Mouse (Mus musculus): ENCODE measurements around the gene Plek. TPM values are rescaled to one million over a fixed set of nuclear protein-coding genes. Genes with fewer than 3 reads are reported as not detected.

The Plek gene
- polyA plus RNA-seq, 1 experiment = 0.36 TPM

GRCm38 (mm10) chr11:16997465-16997864 lies 54.7 kb downstream of the Plek start:
- Histone ChIP-seq H3K4me3 (ENCODE audit: insufficient read depth, poor library complexity, severe bottlenecking) (no peak overlapping the region), H3K36me3 (ENCODE audit: control insufficient read depth, insufficient read depth) (no peaks in the 10 kb centered on the region), H3K27me3 (ENCODE audit: control insufficient read depth, insufficient read depth, insufficient read length) (no peaks in the 10 kb centered on the region), H3ac (ENCODE audit: control insufficient read depth, insufficient read length, low read depth) (no peak overlapping the region), H3K79me2 (ENCODE audit: control insufficient read depth, insufficient read depth) (no peaks in the 10 kb centered on the region), H3K79me3 (ENCODE audit: low read depth) (no peaks in the 10 kb centered on the region)
- TF ChIP-seq FOSL1 (IDR thresholded peaks at IDR 0.05; ENCODE audit: insufficient read depth, low read length, poor library complexity, severe bottlenecking) = no peak
- no peak for TF ChIP-seq CTCF (IDR thresholded peaks at IDR 0.05; ENCODE audit: control insufficient read depth, insufficient read depth, insufficient read length)
- TF ChIP-seq MAX (IDR thresholded peaks at IDR 0.05) = no peak
- TF ChIP-seq USF1 (IDR thresholded peaks at IDR 0.05; ENCODE audit: low read depth) = no peak
- TF ChIP-seq MYOD1 (IDR thresholded peaks at IDR 0.05; ENCODE audit: control insufficient read depth, insufficient read length, low read depth) = no peak

GRCm38 (mm10) chr11:16996818-16997217 lies 55.4 kb downstream of the Plek start:
- no peaks in the 10 kb centered on the region for H3K36me3 ChIP-seq (ENCODE audit: control insufficient read depth, insufficient read depth)
- TF ChIP-seq MYOD1 (IDR thresholded peaks at IDR 0.05; ENCODE audit: control insufficient read depth, insufficient read length, low read depth) (no peak), FOSL1 (IDR thresholded peaks at IDR 0.05; ENCODE audit: insufficient read depth, low read length, poor library complexity, severe bottlenecking) (no peak), CEBPB (IDR thresholded peaks at IDR 0.05; ENCODE audit: low read depth) (no peak), MAX (IDR thresholded peaks at IDR 0.05) (no peak), MYOG (IDR thresholded peaks at IDR 0.05; ENCODE audit: control insufficient read depth, extremely low read depth, insufficient read length) (no peak), CTCF (IDR thresholded peaks at IDR 0.05; ENCODE audit: control insufficient read depth, insufficient read depth, insufficient read length) (no peak), USF1 (IDR thresholded peaks at IDR 0.05; ENCODE audit: low read depth) (no peak)
- H3K79me2 ChIP-seq (ENCODE audit: control insufficient read depth, insufficient read depth) = no peaks in the 10 kb centered on the region
- H3ac ChIP-seq (ENCODE audit: control insufficient read depth, insufficient read length, low read depth) = no peak overlapping the region
- no peak overlapping the region for H3K4me3 ChIP-seq (ENCODE audit: insufficient read depth, poor library complexity, severe bottlenecking)
- H3K27me3 ChIP-seq (ENCODE audit: control insufficient read depth, insufficient read depth, insufficient read length) = no peaks in the 10 kb centered on the region
- H3K79me3 ChIP-seq (ENCODE audit: low read depth) = no peaks in the 10 kb centered on the region

DNA sequence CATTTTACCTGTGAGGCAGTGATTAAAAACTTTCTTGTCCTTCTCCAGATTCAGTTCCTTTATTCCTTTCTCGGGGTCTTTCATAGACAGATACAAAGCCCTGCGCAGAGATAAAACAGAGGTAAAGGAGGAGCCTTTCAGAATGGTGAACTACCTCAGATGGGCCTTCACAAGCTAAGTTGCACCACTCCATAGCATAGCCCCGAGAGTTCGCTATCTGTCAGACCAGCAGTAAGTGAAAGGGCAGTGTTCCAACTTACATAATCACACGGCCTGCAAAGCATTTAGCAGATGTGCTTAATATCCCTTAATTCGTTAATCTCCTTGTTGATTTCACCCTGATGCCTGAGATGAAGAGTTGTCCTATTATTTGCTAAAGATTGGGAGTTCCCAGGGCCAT lies 59.3 kb downstream of the Plek start:
- no peaks in the 10 kb centered on the region for H3K79me2 ChIP-seq (ENCODE audit: control insufficient read depth, insufficient read depth)
- H3K36me3 ChIP-seq (ENCODE audit: control insufficient read depth, insufficient read depth) = no peaks in the 10 kb centered on the region
- no peaks in the 10 kb centered on the region for H3K27me3 ChIP-seq (ENCODE audit: control insufficient read depth, insufficient read depth, insufficient read length)
- H3ac ChIP-seq (ENCODE audit: control insufficient read depth, insufficient read length, low read depth) = no peak overlapping the region
- H3K79me3 ChIP-seq (ENCODE audit: low read depth) = no peaks in the 10 kb centered on the region
- no peak overlapping the region for H3K4me3 ChIP-seq (ENCODE audit: insufficient read depth, poor library complexity, severe bottlenecking)
- TF ChIP-seq MYOG (IDR thresholded peaks at IDR 0.05; ENCODE audit: control insufficient read depth, extremely low read depth, insufficient read length) (no peak), MAX (IDR thresholded peaks at IDR 0.05) (no peak), CTCF (IDR thresholded peaks at IDR 0.05; ENCODE audit: control insufficient read depth, insufficient read depth, insufficient read length) (no peak), CEBPB (IDR thresholded peaks at IDR 0.05; ENCODE audit: low read depth) (no peak), MYOD1 (IDR thresholded peaks at IDR 0.05; ENCODE audit: control insufficient read depth, insufficient read length, low read depth) (no peak), USF1 (IDR thresholded peaks at IDR 0.05; ENCODE audit: low read depth) (no peak), FOSL1 (IDR thresholded peaks at IDR 0.05; ENCODE audit: insufficient read depth, low read length, poor library complexity, severe bottlenecking) (no peak)

DNA sequence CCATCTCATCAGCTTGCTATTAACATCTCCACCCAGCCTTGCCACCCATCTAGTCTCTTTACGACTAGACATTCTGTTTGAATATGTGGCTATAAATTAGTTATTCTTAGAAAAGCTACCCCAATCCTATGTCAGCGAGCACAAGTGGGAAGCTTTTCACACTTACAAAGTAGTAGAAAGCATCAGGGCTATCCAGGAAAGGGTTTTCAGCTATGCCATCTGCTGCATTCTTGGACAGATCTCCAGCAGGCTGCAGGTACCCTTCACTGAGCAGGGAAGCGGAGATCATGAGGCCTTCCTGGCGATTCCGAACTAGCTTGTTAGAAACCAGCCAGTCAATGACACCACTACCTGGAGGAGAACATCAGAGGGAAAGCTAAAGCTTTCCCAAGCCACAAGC lies 62.3 kb downstream of the Plek start:
- no peaks in the 10 kb centered on the region for H3K79me2 ChIP-seq (ENCODE audit: control insufficient read depth, insufficient read depth)
- no peak overlapping the region for H3K4me3 ChIP-seq (ENCODE audit: insufficient read depth, poor library complexity, severe bottlenecking)
- H3K36me3 ChIP-seq (ENCODE audit: control insufficient read depth, insufficient read depth) = no peaks in the 10 kb centered on the region
- H3K79me3 ChIP-seq (ENCODE audit: low read depth) = no peaks in the 10 kb centered on the region
- no peak overlapping the region for H3ac ChIP-seq (ENCODE audit: control insufficient read depth, insufficient read length, low read depth)
- TF ChIP-seq MAX (IDR thresholded peaks at IDR 0.05) (no peak), CEBPB (IDR thresholded peaks at IDR 0.05; ENCODE audit: low read depth) (no peak), CTCF (IDR thresholded peaks at IDR 0.05; ENCODE audit: control insufficient read depth, insufficient read depth, insufficient read length) (no peak), FOSL1 (IDR thresholded peaks at IDR 0.05; ENCODE audit: insufficient read depth, low read length, poor library complexity, severe bottlenecking) (no peak), MYOD1 (IDR thresholded peaks at IDR 0.05; ENCODE audit: control insufficient read depth, insufficient read length, low read depth) (no peak), MYOG (IDR thresholded peaks at IDR 0.05; ENCODE audit: control insufficient read depth, extremely low read depth, insufficient read length) (no peak), USF1 (IDR thresholded peaks at IDR 0.05; ENCODE audit: low read depth) (no peak)
- no peaks in the 10 kb centered on the region for H3K27me3 ChIP-seq (ENCODE audit: control insufficient read depth, insufficient read depth, insufficient read length)

DNA sequence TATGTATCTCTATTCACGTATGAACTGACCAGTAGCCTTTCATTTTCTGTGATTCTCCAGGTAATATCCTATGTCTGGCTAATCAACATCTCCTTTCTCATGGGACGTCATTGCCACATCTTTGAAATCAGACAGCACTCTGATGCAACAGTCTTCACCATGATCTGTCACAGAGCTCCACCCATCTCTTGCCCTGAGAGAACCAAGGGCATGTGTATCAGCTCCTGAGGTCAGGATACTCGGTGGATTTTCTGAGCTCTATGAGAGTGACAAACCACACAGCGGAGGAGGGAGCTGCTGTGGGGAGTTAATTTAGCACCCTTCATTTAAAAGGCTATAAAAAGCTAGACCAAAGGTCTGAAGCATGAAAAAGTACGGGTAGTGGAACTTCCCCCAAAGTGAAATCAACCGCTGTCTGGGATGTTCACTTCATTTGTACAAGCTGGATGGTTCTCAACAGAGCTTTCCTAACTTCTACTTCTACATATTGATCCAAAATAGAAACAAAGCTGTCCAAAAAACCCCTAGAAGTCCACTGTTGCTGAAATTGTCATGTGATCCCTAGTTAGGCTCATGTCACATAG lies 64.3 kb downstream of the Plek start:
- Histone ChIP-seq H3K27me3 (ENCODE audit: control insufficient read depth, insufficient read depth, insufficient read length) (no peaks in the 10 kb centered on the region), H3ac (ENCODE audit: control insufficient read depth, insufficient read length, low read depth) (no peak overlapping the region), H3K36me3 (ENCODE audit: control insufficient read depth, insufficient read depth) (no peaks in the 10 kb centered on the region), H3K4me3 (ENCODE audit: insufficient read depth, poor library complexity, severe bottlenecking) (no peak overlapping the region), H3K79me3 (ENCODE audit: low read depth) (no peaks in the 10 kb centered on the region), H3K79me2 (ENCODE audit: control insufficient read depth, insufficient read depth) (no peaks in the 10 kb centered on the region)
- no peak for TF ChIP-seq FOSL1 (IDR thresholded peaks at IDR 0.05; ENCODE audit: insufficient read depth, low read length, poor library complexity, severe bottlenecking)

DNA sequence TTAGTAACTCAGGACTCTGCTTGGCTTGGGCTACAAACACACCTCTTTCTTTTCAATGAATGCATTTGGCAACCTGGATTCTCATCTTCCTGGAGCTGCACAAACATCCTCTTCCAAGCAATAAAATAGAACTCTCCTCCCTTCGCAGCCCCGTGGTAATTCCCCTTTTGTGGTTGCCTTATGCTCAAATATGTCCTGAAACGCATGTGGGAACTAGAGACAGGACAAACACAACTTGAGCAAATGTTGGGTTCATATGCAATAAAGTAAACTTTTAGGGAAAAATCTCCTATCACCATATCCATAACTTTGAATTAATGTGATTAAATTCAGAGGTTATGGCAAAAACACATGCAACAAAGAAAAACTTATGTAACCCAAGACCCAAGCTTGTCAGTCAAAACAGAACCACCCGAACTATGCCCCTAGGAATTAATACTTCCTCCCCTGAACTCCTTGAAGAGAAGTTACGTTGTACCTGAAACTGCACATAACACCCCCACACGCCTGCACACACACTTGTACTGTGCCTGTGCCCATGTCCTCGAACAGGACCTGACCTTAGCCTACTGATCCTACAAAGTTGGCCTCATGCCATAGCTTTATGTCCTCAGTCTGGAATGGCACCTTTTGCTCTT lies 65.5 kb downstream of the Plek start:
- Histone ChIP-seq H3ac (ENCODE audit: control insufficient read depth, insufficient read length, low read depth) (no peak overlapping the region), H3K79me2 (ENCODE audit: control insufficient read depth, insufficient read depth) (no peaks in the 10 kb centered on the region), H3K4me3 (ENCODE audit: insufficient read depth, poor library complexity, severe bottlenecking) (no peak overlapping the region), H3K36me3 (ENCODE audit: control insufficient read depth, insufficient read depth) (no peaks in the 10 kb centered on the region), H3K79me3 (ENCODE audit: low read depth) (no peaks in the 10 kb centered on the region), H3K27me3 (ENCODE audit: control insufficient read depth, insufficient read depth, insufficient read length) (no peaks in the 10 kb centered on the region)
- no peak for TF ChIP-seq CTCF (IDR thresholded peaks at IDR 0.05; ENCODE audit: control insufficient read depth, insufficient read depth, insufficient read length)
- no peak for TF ChIP-seq CEBPB (IDR thresholded peaks at IDR 0.05; ENCODE audit: low read depth)
- TF ChIP-seq MYOD1 (IDR thresholded peaks at IDR 0.05; ENCODE audit: control insufficient read depth, insufficient read length, low read depth) = no peak
- TF ChIP-seq MAX (IDR thresholded peaks at IDR 0.05) = no peak
- no peak for TF ChIP-seq MYOG (IDR thresholded peaks at IDR 0.05; ENCODE audit: control insufficient read depth, extremely low read depth, insufficient read length)
- no peak for TF ChIP-seq USF1 (IDR thresholded peaks at IDR 0.05; ENCODE audit: low read depth)
- no peak for TF ChIP-seq FOSL1 (IDR thresholded peaks at IDR 0.05; ENCODE audit: insufficient read depth, low read length, poor library complexity, severe bottlenecking)
